Mouse (Mus musculus) kidney, adult 18-20 months (tissue): ENCODE results near the gene Trp53bp2.
A peak's percentile ranks its signal among the peaks of the same experiment; 100 is the strongest.

Source experiments
- DNase-seq: peaks from one replicate; pipeline ENCODE4 v3.0.0; 2021

Gene Trp53bp2

DNA sequence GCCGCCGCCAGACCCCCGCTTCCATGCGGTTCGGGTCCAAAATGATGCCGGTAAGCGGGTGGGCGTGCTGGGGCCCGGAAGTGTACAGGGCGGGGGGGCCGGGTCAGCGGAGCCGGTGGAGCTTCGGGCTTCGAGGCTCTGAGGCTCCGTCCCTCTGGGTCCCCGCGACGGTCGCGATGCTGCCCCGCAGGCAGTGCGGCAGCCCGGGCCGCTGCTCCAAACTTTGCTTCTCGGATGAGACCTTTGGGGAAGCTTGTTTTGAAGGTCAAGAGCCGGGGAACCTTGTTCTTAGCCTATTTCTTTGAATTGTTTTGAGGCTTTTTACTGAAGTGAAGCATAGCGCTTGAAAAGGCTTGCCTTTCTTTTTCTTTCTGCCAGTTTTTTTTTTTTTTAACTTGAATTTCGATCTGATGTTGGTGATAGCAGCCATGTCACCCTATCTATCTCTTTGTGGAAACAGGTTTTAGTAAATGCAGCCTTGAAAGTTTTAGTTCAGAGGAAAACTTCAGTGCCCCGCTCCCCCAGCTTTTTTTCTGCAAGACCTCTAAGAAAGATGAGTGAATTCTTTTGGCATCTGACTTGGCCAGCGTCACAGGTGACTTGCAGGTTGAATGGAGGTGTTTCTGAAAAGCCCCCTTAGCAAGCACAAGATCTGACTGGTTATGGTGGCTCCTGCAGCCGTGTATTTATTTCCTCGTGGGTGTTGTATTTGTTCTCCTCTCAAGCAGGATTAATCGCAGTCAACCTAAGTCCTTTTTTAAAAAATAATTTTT is 615 bp downstream of the Trp53bp2 start:
- DNase-seq = no peak

- no peak for DNase-seq
These were observed 3.8 kb downstream of the Trp53bp2 start for GRCm38 (mm10) chr1:182412586-182413270.

DNA sequence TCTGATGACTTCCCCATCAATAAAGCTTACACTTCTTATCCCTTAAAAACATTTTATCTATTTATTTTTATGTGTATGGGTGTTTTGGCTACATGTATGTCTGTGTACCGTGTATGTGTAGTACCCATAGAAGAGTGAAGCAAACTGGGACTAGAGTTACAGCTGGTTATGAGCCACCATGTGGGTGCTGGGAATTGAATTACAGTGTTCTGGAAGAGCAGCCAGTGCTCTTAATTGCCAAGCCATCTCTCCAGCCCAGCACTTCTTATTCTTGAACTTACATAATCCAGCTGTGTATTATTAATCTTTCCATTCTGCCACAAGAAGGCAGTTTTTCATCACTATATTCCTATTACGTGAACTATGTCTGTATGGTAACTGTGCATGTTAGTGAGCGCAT is 10.5 kb downstream of the Trp53bp2 start:
- DNase-seq = no peak

DNA sequence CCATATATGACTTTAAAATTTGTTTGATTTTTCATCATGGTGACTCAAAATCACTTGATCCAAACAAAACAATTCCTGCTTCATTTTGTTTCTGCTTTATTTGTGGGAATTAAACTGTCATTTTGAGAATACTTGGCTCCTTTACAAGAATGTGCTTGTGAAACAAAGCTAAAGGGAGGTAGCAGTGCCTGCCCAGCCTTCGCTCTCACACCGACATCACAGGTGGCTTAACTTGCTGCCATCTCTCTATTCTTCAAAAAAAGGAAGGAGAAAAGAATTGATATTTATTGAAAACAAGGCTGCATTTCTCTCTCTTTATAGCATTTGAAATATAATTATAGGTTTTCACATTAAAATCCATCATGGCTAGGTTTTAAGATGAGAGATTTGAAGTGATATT is 15.3 kb downstream of the Trp53bp2 start:
- no peak for DNase-seq

DNA sequence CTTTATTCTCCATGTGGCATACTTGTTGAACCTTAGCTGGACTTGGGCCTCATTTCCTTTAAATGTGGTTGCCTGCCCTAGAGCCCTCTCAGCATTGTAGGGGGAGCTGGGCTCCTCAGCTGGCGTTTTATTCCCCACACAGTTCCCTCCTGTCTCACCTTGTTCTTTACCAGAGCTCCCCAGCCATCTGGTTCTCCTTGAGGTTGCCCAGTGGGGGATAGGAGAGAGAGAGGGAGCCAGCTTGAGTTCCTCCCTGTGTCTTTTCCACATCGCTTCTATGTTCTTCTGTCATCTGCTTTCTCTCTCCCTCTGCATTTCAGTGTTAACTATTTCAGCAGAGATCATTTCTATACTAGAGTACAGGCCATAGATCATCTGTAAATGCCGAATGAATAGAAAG is 16.2 kb downstream of the Trp53bp2 start:
- no peak for DNase-seq

GRCm38 (mm10) chr1:182426444-182426843 is 17.5 kb downstream of the Trp53bp2 start:
- DNase-seq = no peak

DNA sequence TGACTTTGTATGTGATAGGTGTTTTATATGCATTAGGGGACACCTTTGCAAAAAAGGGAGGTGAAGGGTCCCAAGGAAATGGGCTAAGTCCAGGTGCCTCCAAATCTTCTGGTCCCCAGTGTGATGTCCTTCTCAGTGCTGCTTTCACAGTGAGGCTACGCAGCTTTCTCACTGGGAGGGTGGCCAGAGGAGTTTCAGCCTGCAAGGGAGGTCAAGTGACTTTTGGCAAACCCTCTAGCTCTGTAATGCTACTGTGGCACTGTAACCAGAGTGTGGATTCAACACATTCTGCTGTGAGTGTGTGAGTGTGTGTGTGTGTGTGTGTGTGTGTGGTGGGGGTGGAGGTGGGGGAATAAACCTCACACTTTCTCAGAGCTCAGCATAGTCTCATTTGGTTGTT is 18.5 kb downstream of the Trp53bp2 start:
- DNase-seq = no peak

- DNase-seq = no peak
These were observed 20.9 kb downstream of the Trp53bp2 start for GRCm38 (mm10) chr1:182429826-182430225.

DNA sequence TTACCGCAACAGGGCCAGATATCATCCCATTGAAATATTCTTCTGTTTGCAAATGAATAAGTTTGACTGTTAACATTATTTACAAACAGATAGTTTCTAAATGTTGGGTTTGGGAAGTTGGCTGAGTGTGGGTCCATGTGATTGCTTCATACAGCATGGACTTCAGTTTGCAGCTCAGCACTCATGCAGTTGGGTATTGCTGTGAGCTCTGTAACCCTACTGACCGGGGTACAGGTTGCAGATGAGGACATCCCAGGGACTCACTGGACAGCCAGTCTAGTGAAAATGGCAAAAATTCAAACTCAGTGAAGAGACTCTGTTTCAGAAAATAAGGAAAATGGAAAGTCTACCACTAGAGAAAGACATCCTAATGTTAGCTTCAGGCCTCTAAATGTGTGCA is 21.7 kb downstream of the Trp53bp2 start:
- DNase-seq = no peak

DNA sequence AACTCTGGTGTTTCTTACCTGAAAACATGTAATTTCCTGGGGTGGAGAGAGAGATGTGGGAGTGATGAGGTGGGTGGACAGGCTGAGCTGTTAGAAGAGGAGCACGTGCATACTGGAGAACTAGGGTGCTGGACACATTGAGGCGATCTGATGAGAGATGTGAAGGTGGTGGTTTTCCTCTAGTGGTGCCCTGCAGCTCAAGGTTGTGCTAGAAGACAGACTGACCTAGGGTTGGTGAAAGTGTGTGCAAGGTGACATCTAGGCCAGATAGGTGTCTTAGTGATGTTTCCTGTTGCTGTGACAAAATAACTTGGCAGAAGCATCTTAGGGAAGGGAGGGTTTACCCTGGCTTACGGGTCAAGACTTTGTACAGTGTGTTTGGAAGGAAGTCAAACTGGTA is 23.1 kb downstream of the Trp53bp2 start:
- DNase-seq = no peak

GRCm38 (mm10) chr1:182436746-182437145 is 27.8 kb downstream of the Trp53bp2 start:
- DNase-seq = no peak

DNA sequence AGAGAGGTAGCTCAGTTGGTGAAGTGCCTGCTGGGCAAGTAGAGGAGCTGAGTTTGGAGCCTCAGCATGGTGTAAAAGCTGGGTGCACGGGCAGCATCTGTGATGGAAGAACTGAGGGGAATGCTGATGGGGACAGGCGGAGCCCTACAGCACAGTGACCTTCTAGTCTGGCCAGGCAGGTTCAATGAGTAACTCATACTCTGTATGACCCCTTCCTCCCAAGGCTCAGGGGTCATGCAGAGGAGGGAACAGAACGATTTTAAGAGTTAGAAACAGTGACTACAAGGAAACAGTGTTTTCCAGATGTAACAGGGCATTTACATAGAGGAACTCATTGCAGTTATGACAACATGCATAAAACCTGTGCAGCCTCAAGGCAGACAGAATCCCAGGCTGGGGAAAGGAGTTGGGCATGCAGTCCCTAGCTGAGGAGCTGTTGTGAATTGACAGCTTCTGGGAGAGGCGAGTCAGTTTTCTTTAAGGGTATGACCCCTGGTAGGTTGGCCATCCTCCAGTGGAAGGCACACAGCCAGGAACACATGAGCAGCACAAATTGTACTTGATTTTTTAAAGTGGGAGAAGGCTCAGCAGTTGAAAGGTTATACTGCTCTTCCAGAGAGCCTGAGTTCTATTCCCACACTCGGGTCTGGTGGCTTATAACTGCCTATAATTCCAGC is 30.7 kb downstream of the Trp53bp2 start:
- DNase-seq = peak; percentile 95

DNA sequence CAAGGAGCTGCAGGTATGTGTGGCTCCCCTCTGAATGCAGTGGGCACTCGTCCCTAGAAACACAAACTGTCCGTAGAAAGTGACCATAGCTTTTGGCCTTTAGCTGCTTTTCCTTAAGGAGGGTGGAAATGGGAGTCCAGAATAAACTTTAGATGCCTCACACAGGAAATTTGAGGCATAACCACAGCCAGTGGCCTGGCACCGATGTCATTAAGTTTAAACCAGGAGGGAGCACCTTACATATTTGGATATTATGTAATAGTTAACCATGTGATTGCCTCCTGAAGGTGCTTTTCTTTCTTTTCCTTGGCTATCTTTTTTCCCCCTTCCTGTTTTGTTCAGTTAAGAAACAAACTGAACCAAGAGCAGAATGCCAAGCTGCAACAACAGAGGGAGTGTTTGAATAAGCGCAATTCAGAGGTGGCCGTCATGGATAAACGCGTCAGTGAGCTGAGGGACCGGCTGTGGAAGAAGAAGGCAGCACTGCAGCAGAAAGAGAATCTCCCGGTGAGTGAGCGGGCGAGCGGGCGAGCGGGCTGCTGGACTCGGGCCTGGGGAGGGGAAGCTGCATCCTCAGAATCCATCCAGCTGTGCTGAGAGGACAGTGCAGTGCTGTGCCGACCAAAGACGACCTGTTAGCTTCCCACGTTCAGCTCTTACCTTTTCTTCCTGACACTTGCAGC is 33.0 kb downstream of the Trp53bp2 start:
- peak; percentile 29 for DNase-seq

GRCm38 (mm10) chr1:182444116-182444515 is 35.1 kb downstream of the Trp53bp2 start:
- peak; percentile 52 for DNase-seq

- DNase-seq = no peak
These were observed 39.5 kb downstream of the Trp53bp2 start for GRCm38 (mm10) chr1:182448276-182449035.

DNA sequence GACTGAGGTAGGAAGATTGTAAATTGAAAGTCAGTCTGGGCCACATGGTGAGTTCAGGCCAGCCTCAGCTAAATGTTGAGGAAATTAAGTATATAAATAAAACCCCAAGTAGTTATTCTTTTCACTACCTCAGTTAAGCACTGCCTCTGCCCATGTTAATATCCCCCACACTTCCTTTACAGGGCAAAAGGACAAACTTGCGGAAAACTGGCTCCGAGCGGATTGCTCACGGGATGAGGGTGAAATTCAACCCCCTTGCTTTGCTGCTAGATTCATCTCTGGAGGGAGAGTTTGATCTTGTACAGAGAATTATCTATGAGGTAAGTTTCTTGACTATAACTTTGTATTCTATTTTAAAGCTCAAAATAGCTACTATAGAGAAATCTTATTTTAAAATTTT is 43.5 kb downstream of the Trp53bp2 start:
- no peak for DNase-seq

DNA sequence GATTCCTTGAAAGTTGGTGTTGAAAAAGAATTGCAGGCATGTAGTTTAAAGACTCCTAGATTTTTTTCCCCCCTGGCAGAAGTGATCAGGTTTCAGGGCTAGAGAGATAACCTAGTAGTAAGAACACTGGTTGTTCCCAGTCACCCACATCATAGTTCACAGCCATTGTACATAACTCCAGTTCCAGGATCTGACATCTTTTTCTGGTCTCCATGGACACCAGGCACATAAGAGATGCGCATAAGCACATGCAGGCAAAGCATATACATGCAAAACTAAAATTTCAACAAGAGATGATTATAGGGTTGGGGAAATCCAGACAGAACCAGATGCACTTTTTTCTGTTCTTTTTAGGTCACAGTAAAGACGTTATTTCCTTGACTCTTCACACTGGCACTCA is 46.1 kb downstream of the Trp53bp2 start:
- no peak for DNase-seq

DNA sequence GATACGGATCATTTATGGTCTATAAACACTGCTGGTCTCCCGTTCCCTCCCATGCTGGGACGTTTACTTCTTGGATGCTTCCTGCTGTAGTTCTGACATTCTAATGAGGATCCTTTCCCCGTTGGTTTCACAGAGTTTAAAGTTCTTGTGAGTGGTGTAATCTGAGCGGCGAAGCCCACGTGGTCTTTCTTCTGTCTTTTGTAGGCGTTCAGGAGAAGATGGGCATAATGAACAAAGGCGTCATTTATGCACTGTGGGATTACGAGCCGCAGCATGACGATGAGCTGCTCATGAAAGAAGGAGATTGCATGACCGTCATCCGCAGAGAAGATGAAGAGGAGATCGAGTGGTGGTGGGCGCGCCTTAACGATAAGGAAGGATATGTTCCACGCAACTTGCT is 49.6 kb downstream of the Trp53bp2 start:
- DNase-seq = no peak

DNA sequence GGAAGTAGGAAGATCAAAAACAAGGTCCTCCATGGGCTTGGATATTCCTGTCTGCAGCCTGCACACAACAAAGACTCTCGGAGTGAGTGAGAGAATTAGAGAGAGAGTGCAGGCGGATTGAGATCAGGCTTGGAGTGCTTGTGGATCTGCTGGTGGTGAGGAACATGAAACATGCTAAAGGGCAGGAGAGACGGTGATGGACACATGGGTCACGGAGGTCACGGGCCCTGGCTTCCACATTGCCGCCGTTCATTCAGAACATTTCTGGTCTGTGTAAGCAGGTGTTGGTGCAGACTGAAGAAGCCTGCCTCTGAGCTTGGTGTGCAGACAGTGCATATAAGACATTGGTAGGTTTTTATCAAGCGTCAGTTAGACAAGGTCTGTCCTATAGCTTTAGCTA is 50.5 kb downstream of the Trp53bp2 start:
- DNase-seq = no peak

DNA sequence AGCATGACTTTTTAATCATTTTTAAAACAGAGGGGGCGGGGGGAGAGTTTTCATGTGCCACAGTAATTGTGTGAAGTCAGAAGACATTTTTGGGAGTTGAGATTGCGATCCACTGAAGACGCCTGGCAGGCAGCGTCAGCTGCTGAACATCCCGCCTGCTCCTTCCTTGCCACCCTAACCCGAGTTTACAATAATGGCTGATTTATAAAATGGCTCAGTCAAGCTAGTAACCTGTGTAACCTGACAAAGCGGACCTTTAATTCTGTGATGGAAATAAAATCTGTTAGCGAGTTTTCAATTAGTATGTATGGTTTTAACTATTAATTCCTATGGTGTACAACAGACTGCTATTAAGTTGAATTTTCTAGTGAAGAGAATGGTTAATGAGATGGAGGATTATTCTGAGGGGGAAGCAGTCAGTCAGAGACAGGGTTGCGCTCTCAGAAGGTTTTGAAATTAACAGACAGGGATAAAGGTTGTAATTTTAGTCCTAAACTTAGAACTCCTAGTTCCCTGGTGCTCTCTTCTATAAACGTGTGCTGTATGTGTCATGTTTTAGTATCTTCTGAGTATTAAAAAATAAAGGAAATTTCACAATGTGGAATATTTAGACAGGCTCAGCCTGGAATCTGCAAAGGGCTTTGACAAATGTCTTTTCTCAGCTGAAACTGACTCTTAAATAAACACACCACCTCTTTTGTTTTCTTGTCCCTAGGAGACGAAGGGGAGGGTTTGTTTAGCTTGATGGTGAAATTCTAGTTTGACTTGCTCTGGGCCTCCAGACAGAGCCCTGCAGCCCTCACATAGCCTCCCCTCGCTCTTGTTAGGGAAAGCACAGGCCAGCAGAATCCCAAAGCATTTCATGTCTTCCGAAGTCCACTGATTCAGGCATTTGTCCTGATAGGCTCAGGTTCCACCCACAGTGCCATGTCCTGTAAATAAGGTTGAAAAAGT is 51.6 kb downstream of the Trp53bp2 start:
- DNase-seq = no peak

DNA sequence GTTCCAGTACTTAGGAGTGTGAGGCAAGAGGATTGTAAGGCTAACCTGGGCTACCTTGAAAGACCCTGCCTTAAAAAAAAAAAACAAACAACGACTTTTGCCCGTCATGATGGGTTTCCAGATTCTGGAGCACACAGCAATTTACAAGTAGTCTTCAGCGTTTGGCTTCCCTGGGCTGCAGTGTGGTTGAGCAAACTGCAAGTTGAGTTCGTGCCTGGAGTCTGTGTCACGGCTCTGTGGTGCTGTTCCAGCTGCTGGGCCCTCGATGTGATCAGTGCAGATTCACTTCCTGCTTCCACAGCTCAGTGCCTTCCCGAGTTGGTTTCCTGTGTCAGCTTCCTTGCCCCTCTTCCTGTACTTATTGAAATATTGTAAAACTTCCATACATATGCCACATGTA is 52.3 kb downstream of the Trp53bp2 start:
- DNase-seq = no peak
